Mouse (Mus musculus): Measurements from ENCODE around the gene Gp5. TPM values are rescaled to one million over a fixed set of nuclear protein-coding genes. Genes with fewer than 3 reads are reported as not detected.

Gene Gp5
- polyA plus RNA-seq, 1 experiment from 2014 or later = 17.2 TPM

DNA sequence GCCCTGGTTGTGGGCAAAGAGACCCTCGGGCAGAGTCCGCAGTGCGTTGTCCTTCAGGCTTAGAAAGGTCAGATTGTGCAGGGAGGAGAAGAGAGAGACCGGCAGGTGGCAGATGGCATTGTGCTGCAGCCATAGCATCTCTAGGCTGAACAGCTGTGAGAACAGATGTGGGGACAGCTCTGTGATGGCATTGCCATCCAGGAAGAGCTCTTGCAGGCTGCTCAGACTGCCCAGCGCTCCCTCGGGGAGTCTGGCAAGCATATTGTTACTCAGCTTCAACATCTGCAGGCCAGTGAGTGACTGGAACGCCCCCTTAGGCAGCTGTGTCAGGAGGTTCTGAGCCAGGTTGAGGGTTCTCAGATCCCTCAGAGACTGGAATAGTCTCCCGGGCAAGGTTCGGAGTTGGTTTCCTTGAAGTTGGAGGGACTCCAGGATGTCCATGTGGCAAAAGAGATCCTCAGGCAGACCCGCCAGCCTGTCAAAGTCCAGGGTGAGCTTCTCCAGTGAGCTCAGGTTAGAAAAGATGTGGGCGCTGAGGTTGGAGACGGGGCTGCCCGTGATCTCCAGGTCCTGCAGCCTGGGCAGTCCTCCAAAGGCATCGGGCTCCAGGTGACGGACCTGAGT lies 50.5 kb downstream of the Gp5 start:
- Histone ChIP-seq H3K4me1 (replicated peaks) (peaks cover 16% of the 10 kb centered on the region), H3K4me3 (replicated peaks) (no peak overlapping the region), H3K9me3 (replicated peaks) (no peaks in the 10 kb centered on the region), H3K36me3 (0 out of 2 replicates have a peak, but pooled peaks cover 3% of the 10 kb centered on the region), H3K27ac (no peak overlapping the region), H3K27me3 (no peaks in the 10 kb centered on the region), H3K9ac (no peak overlapping the region), H3K4me2 (no peak overlapping the region)
- WGBS (ENCODE audit: insufficient replicate concordance) = 72% methylated on average over 15 of the region's 15 CpGs
- ATAC-seq (ENCODE audit: low read depth) (no peak), DNase-seq (no peak)

DNA sequence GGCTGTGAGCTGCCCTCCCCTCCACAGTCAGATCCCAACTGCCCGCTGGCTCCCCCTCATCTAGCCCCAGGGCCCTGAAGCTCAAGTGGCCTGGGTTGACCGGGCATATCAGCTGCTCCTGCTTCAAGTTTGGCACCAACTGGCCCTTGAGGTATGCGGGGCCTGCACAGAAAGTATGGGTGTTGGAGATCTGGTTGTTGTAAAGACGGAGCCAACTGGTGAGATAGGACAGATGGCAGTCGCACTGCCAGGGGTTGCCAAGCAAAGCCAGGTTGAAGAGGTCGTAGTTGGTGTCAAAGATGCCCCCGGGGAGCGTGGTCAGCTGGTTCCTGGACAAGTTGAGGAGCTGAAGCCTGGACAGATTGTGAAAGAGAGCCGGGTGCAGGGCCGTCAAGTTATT lies 51.1 kb downstream of the Gp5 start:
- no peak for DNase-seq
- Histone ChIP-seq H3K27me3 (no peaks in the 10 kb centered on the region), H3K36me3 (0 out of 2 replicates have a peak, but pooled peaks cover 3% of the 10 kb centered on the region), H3K27ac (no peak overlapping the region), H3K4me3 (replicated peaks) (no peak overlapping the region), H3K9me3 (replicated peaks) (no peaks in the 10 kb centered on the region), H3K4me2 (no peak overlapping the region), H3K9ac (no peak overlapping the region), H3K4me1 (replicated peaks) (peaks cover 19% of the 10 kb centered on the region)
- WGBS (ENCODE audit: insufficient replicate concordance) = 70% methylated on average over 10 of the region's 10 CpGs
- ATAC-seq (ENCODE audit: low read depth) = no peak

DNA sequence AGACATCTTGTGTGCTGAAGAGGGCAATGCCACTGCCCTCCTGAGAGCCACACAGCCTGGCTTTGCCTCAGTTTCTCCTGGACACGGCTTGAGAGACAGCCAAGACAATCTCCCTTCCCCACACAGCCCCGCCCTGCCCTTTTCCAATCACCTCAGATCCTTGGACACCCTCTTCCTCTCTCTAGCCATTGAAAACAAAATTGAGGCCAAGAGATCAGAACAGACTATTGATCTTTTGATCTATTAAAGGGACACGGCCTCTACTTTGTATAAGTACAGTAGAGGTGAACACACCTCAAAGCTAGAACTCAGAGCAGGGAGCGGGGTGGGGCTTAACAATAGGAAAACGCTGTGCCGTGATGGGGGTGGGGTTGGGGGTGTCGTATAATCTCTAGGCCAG lies 52.1 kb downstream of the Gp5 start:
- no peak for ATAC-seq (ENCODE audit: low read depth)
- Histone ChIP-seq H3K9me3 (replicated peaks) (no peaks in the 10 kb centered on the region), H3K9ac (no peak overlapping the region), H3K4me1 (replicated peaks) (peaks cover 21% of the 10 kb centered on the region), H3K27me3 (no peaks in the 10 kb centered on the region), H3K4me2 (no peak overlapping the region), H3K4me3 (replicated peaks) (no peak overlapping the region), H3K36me3 (0 out of 2 replicates have a peak, but pooled peaks cover 3% of the 10 kb centered on the region), H3K27ac (no peak overlapping the region)
- DNase-seq = no peak
- WGBS (ENCODE audit: insufficient replicate concordance) = 66% methylated on average over 7 of the region's 7 CpGs

DNA sequence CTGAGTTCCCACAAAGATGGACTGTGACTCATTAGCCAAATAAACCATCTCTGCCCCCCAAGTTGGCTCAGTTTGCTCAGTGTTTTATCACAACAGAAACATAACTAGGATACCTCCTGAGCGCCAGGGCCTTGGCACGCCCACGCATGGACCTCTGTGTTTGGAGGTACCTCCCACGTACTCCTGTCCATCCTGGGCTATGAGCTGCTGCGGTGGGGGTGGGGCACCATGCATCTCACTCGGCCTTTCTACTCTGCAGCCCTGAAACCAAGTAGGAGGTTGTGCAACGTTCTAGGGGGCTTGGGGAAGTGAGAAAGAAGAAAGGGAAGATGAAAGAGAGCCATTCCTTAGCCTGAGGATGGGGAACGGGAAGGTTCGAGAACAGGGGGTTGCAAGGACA lies 52.9 kb downstream of the Gp5 start:
- Histone ChIP-seq H3K4me1 (replicated peaks) (peaks cover 22% of the 10 kb centered on the region), H3K9me3 (replicated peaks) (no peaks in the 10 kb centered on the region), H3K9ac (no peak overlapping the region), H3K4me2 (no peak overlapping the region), H3K27ac (no peak overlapping the region), H3K27me3 (no peaks in the 10 kb centered on the region), H3K36me3 (0 out of 2 replicates have a peak, but pooled peaks cover 3% of the 10 kb centered on the region), H3K4me3 (replicated peaks) (no peak overlapping the region)
- 30% methylated on average over 9 of the region's 9 CpGs for WGBS (ENCODE audit: insufficient replicate concordance)
- ATAC-seq (ENCODE audit: low read depth) = no peak
- DNase-seq = no peak

Other genes with a start within 250 kb of the Gp5 start
- 5.9 and 6.9 TPM in 2 replicates for gene Hes1, start 246.4 kb downstream of the Gp5 start, polyA plus RNA-seq (2015; fragmentation: Nextera tagmentation; extraction: Ambion mirVana)
- gene Cpn2, start 43.3 kb downstream of the Gp5 start, polyA plus RNA-seq (2015; fragmentation: Nextera tagmentation; extraction: Ambion mirVana) = 1.7 TPM in 2 replicates
- gene Lrrc15, start 27.5 kb downstream of the Gp5 start, polyA plus RNA-seq (2015; fragmentation: Nextera tagmentation; extraction: Ambion mirVana) = 0.08 TPM in 1 of 2 replicates, not detected in the other
- gene Atp13a3, start 95.2 kb upstream of the Gp5 start, polyA plus RNA-seq (2015; fragmentation: Nextera tagmentation; extraction: Ambion mirVana) = 7.6 and 8.6 TPM in 2 replicates
- 1.0 and 1.2 TPM in 2 replicates for gene Tmem44, start 240.1 kb upstream of the Gp5 start, polyA plus RNA-seq (2015; fragmentation: Nextera tagmentation; extraction: Ambion mirVana)